Mouse (Mus musculus): ENCODE results near the gene Hist1h1d. TPM values are rescaled to one million over a fixed set of nuclear protein-coding genes. Genes with fewer than 3 reads are reported as not detected.

Gene Hist1h1d
- total RNA-seq, 2 experiments from 2014 or later, result 17.8 to 19.5 TPM

GRCm38 (mm10) chr13:23592614-23593013 lies 39.6 kb downstream of the Hist1h1d start:
- no peak for DNase-seq

DNA sequence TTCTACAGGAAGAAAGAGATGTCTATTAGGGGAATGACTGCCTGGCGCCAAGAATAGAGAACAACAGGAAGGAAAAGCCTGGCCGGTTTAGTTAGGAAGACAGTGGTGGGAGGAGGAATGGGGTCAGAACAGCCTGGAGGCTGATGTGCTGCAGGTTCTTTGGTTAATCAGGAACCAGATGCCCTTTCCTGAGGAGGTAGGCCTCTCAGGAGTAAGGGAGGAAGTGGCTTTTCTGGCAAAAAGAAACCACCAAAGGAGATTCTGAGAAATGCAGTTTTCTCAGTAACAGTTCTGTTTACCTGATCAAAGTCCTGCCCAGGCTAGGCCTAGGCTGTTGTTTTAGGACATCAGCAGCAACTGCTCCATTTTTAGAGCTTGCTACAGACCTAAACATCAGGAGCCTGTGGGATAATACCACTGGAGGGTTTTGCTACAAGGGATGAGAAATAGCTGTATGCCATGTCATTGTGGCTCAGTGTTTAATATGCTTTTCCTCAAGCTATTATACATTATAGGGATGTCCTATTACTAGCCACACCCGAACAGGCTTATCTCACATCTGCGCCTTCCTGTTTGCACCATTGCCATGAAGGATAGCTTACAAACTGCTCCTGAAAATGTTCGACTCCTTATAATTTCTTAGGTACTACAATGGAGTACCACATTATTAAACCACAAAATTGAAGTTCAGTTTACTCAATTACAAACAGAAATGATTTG lies 40.1 kb downstream of the Hist1h1d start:
- no peak for DNase-seq

GRCm38 (mm10) chr13:23595185-23595584 lies 42.1 kb downstream of the Hist1h1d start:
- DNase-seq, result no peak

DNA sequence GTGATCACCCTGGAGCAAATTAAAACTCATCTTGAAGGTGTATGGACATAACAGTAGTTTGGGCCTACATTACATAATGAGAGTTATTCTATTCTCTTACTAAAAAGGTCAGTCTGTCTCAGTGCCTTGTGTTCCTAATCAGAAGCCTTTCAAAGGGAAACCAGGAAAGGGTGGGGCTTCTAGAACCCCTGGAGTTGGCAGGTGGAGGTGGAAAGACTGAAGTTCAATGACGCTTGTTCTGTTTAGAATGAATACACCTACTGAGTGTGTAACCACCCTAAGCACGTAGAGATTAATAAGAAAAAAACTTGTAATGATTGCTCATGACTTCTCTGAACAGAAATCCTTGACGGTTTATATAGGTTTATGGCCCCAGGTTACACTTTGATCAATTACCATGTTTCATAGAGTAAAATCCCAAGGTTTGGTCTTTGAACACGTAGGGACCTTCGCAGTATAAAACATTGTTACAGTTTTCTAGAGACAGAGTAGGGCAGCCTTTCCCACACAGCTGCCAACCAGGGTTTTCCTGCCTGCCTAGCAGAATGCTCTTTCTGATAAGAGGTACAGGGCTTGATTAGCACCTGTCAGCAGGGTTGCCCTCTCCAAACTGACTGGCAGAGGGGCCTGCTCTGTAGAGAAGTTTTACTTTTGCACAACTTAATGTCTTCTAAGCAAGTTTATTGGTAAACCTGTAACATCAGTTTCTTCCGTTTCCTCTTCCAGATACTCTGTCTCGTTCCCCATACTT lies 42.7 kb downstream of the Hist1h1d start:
- no peak for DNase-seq

DNA sequence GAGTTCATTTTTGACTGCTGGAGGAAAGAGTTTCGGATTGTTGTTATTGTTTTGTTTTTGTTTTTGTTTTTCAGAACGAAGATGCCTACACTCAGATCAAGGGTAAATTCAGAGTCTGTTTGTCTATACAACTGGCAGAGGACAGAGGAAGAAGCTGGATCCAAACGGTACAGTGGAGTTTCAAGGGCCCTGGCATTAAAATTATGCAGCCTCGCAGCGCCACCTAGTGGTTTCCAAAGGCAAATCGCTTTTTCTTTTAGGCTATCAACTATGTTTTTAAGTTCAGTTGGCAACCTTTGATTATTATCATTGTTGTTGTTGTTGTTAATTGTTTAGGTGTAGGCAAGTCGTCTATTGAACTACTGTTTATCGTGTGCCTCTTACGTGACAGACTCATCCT lies 44.9 kb downstream of the Hist1h1d start:
- peak; percentile 83 for DNase-seq

- no peak for DNase-seq
Measured at GRCm38 (mm10) chr13:23603182-23603699, 50.2 kb downstream of the Hist1h1d start.

- no peak for DNase-seq
Measured at GRCm38 (mm10) chr13:23604452-23604851, 51.4 kb downstream of the Hist1h1d start.

DNA sequence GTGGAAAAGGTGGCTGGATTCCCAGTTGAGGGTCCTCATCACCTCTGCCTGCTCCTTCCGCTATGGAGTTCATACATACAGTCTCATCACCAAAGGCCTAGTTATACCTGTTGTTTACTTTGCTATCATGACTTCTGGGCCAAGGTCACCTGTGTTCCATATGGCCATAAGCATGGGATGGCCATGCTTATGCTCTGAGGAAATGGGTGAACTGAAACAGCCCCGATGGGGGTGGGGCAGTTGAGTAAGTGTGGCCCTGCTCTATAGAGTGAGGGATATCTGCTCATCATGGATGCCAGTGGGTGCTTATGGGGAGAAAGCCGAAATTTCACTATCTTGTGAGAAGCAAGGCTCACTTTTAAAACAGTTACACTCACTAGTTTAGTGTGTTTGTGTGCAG lies 52.0 kb downstream of the Hist1h1d start:
- DNase-seq, result no peak

DNA sequence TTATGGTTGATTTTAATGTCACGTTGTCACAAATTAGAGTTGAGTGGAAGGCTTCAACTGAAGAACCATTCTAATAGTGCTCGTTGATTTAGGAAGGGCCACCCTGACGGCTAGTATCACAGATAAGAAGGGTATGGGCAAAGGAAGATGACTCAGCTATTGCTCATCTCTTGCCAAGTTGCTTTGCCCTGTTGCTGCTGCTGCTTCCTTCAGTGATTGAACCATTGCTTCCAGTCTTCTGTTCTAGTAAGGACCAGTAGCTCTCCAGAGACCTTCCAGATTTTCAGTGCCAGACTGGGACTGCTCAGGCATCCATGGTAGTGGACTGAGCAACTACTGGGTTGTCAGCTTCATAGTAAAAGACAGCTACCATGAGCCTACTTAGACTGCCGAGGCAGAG lies 56.1 kb downstream of the Hist1h1d start:
- DNase-seq, result no peak

- no peak for DNase-seq
Measured at GRCm38 (mm10) chr13:23609844-23610243, 56.8 kb downstream of the Hist1h1d start.

Small RNA genes lying within 50 kb of the gene (microRNA-seq; reads per million reads assigned to microRNA genes)
- gene Gm44297 (0 reads per million in 2 experiments), gene Gm44359 (0 reads per million in 2 experiments), gene Gm44394 (0 reads per million in 2 experiments), gene n-TStga1 (0 to 0.64 reads per million in 2 experiments)

Other genes with a start within 250 kb of the Hist1h1d start
- 10 to 100 TPM; 13.2 to 20.8 TPM for gene Zfp322a, start 184.1 kb upstream of the Hist1h1d start, total RNA-seq (2021)
- 1 to 10 TPM; 4.8 to 5.3 TPM for gene Abt1, start 129.4 kb upstream of the Hist1h1d start, total RNA-seq (2021)
- not detected for gene Btn1a1, start 87.4 kb upstream of the Hist1h1d start, total RNA-seq (2021)
- under 1 TPM in 1 of 2 experiments, not detected in 1; 0.11 TPM for gene Btn2a2, start 64.4 kb upstream of the Hist1h1d start, total RNA-seq (2021)
- gene Hist1h4h, start 22.2 kb upstream of the Hist1h1d start, total RNA-seq (2021), result 100 to 1,000 TPM; 473 to 507 TPM
- 100 to 1,000 TPM; 189 to 190 TPM for gene Hist1h2af, start 19.4 kb upstream of the Hist1h1d start, total RNA-seq (2021)
- gene Hist1h3g, start 17.8 kb upstream of the Hist1h1d start, total RNA-seq (2021), result 10 to 100 TPM; 58.4 to 59.9 TPM
- gene Hist1h2bh, start 9.9 kb upstream of the Hist1h1d start, total RNA-seq (2021), result 10 to 100 TPM; 11.8 to 13.3 TPM
- 10 to 100 TPM; 53.8 to 66.7 TPM for gene Hist1h3f, start 9.2 kb upstream of the Hist1h1d start, total RNA-seq (2021)
- 100 to 1,000 TPM; 285 to 328 TPM for gene Hist1h4f, start 1.6 kb upstream of the Hist1h1d start, total RNA-seq (2021)
- 100 to 1,000 TPM; 121 to 135 TPM for gene Hist1h3e, start 9.1 kb downstream of the Hist1h1d start, total RNA-seq (2021)
- 10 to 100 TPM; 34.2 to 37.9 TPM for gene Hist1h2ae, start 18.0 kb downstream of the Hist1h1d start, total RNA-seq (2021)
- 100 to 1,000 TPM; 245 to 257 TPM for gene Hist1h2bg, start 18.1 kb downstream of the Hist1h1d start, total RNA-seq (2021)
- gene Hist1h2bf, start 20.9 kb downstream of the Hist1h1d start, total RNA-seq (2021), result 100 to 1,000 TPM; 121 to 140 TPM
- gene Hist1h2ad, start 21.1 kb downstream of the Hist1h1d start, total RNA-seq (2021), result 10 to 100 TPM; 16.0 to 20.6 TPM
- 10 to 100 TPM; 25.8 to 30.6 TPM for gene Hist1h3d, start 22.5 kb downstream of the Hist1h1d start, total RNA-seq (2021)
- 100 to 1,000 TPM; 165 to 171 TPM for gene Hist1h4d, start 28.3 kb downstream of the Hist1h1d start, total RNA-seq (2021)
- 10 to 100 TPM; 36.6 to 38.0 TPM for gene Hist1h2be, start 67.9 kb downstream of the Hist1h1d start, total RNA-seq (2021)
- gene Hist1h1e, start 69.3 kb downstream of the Hist1h1d start, total RNA-seq (2021), result 100 to 1,000 TPM; 182 to 186 TPM
- gene Hist1h2ac, start 130.7 kb downstream of the Hist1h1d start, total RNA-seq (2021), result 1 to 10 TPM; 6.3 to 6.7 TPM
- 10 to 100 TPM; 87.0 to 92.4 TPM for gene Hist1h2bc, start 130.9 kb downstream of the Hist1h1d start, total RNA-seq (2021)
- under 1 TPM; 0.59 to 0.63 TPM for gene Hist1h1t, start 142.6 kb downstream of the Hist1h1d start, total RNA-seq (2021)
- gene Hist1h4c, start 145.2 kb downstream of the Hist1h1d start, total RNA-seq (2021), result 100 to 1,000 TPM; 153 to 157 TPM
- gene Hfe, start 157.6 kb downstream of the Hist1h1d start, total RNA-seq (2021), result 1 to 10 TPM; 8.1 to 9.5 TPM
- 100 to 1,000 TPM; 361 to 459 TPM for gene Hist1h1c, start 185.5 kb downstream of the Hist1h1d start, total RNA-seq (2021)
- 10 to 100 TPM; 86.2 to 86.5 TPM for gene Hist1h3c, start 192.3 kb downstream of the Hist1h1d start, total RNA-seq (2021)
- gene Hist1h2bb, start 193.5 kb downstream of the Hist1h1d start, total RNA-seq (2021), result 100 to 1,000 TPM; 106 to 125 TPM
- 100 to 1,000 TPM; 187 to 217 TPM for gene Hist1h2ab, start 197.9 kb downstream of the Hist1h1d start, total RNA-seq (2021)
- gene Hist1h3b, start 199.0 kb downstream of the Hist1h1d start, total RNA-seq (2021), result 100 to 1,000 TPM; 213 to 261 TPM
- 100 to 1,000 TPM; 131 to 149 TPM for gene Hist1h4b, start 203.8 kb downstream of the Hist1h1d start, total RNA-seq (2021)
- gene Hist1h4a, start 208.0 kb downstream of the Hist1h1d start, total RNA-seq (2021), result 100 to 1,000 TPM; 140 to 160 TPM
- 100 to 1,000 TPM; 159 to 176 TPM for gene Hist1h3a, start 209.1 kb downstream of the Hist1h1d start, total RNA-seq (2021)
- gene Hist1h1a, start 210.4 kb downstream of the Hist1h1d start, total RNA-seq (2021), result 100 to 1,000 TPM; 124 to 147 TPM
- gene Trim38, start 216.7 kb downstream of the Hist1h1d start, total RNA-seq (2021), result not detected

Data from gastrocnemius, postnatal 10 days (tissue).